Mouse (Mus musculus) midbrain, embryonic 13.5 days (tissue): ENCODE results near the gene Gstt4. TPM values are rescaled to one million over a fixed set of nuclear protein-coding genes. Genes with fewer than 3 reads are reported as not detected.
"Not testable (repeated sequence)": the region's sequence is repeated elsewhere in the genome, so short reads cannot be mapped to it uniquely, and the experiment has no call there.

Experiments used
- ATAC-seq: fragments of 200-750 bp; cut with Nextera tagmentation; 2 replicates; pipeline ENCODE4 v1.8.0; 2017; ENCODE audit warnings: mild to moderate bottlenecking, moderate TSS enrichment, moderate library complexity
- H3K27ac ChIP-seq: fragments of 300-500 bp; sonication (generic); 2 replicates; pipeline ENCODE4 v1.5.1; 2015; ENCODE audit warnings: inconsistent platforms, mild to moderate bottlenecking, moderate library complexity
- H3K27me3 ChIP-seq: fragments of 300-500 bp; sonication (generic); 2 replicates; pipeline ENCODE4 v1.6.1; 2015; ENCODE audit warnings: mild to moderate bottlenecking, inconsistent platforms
- H3K36me3 ChIP-seq: fragments of 300-500 bp; sonication (generic); 2 replicates; pipeline ENCODE4 v1.6.1; 2015; ENCODE audit warnings: mild to moderate bottlenecking, inconsistent platforms
- H3K4me1 ChIP-seq: fragments of 300-500 bp; sonication (generic); replicated peaks from 2 replicates; pipeline ENCODE4 v1.6.1; 2015; ENCODE audit warnings: inconsistent platforms
- H3K4me2 ChIP-seq: fragments of 300-500 bp; sonication (generic); replicated peaks from 2 replicates; pipeline ENCODE4 v1.6.1; 2015; ENCODE audit warnings: moderate library complexity, mild to moderate bottlenecking, inconsistent platforms
- H3K4me3 ChIP-seq: fragments of 300-500 bp; sonication (generic); replicated peaks from 2 replicates; pipeline ENCODE4 v1.5.1; 2015; ENCODE audit warnings: mild to moderate bottlenecking, inconsistent platforms
- H3K9ac ChIP-seq: fragments of 300-500 bp; sonication (generic); replicated peaks from 2 replicates; pipeline ENCODE4 v1.6.1; 2015; ENCODE audit warnings: mild to moderate bottlenecking, inconsistent platforms
- H3K9me3 ChIP-seq: fragments of 300-500 bp; sonication (generic); 2 replicates; pipeline ENCODE4 v1.6.1; 2016; ENCODE audit warnings: mild to moderate bottlenecking, inconsistent platforms
- WGBS: fragments of 180-500 bp; shearing (Covaris S2); methylation state at CpG from one replicate; pipeline ENCODE4 v1.1.7; 2015; 5-methylcytosine and 5-hydroxymethylcytosine counted together
- polyA plus RNA-seq: library from polyadenylated mRNA; unstranded; fragments of >200 nt; fragmentation: Nextera tagmentation; extraction: Ambion mirVana; gene quantifications from 2 replicates; pipeline ENCODE4 v1.2.1, GENCODE M21; 2015

Gstt4 gene
- polyA plus RNA-seq, 1 experiment from 2014 or later: not detected

GRCm38 (mm10) chr10:75853452-75853851 lies 31.1 kb upstream of the Gstt4 start:
- no peak overlapping the region for H3K4me3 ChIP-seq
- WGBS: 18% methylated on average over 10 of the region's 10 CpGs

DNA sequence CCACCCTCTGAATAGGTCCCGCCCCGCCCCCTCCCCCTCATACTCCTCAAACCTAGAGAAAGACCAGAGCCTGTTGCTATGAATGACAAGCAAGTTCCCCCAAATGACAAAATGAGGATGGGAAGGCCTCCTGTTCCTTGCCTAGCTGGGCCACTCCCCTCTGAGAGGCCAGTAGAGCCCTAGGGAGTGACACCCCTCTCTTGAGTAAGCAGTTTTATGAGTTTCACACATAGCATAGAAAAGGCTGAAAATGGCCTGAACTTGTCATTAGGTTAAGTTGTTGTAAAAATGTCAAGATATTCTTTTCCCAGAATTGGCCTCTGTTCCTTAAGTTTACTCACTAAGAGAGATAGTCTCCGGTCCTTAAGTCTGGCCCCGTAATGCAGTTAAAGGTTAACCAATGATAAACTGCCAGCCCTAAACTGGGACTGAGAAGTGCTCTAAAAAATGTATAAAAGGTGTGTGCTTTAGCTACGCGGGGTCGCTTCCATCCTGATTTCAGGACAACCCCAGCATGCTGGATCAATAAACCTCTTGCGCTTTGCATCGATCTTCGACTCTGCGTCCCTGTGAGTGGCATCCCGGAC lies 30.3 kb upstream of the Gstt4 start:
- Histone ChIP-seq H3K27me3 (no peaks in the 10 kb centered on the region), H3K9ac (no peak overlapping the region), H3K4me3 (no peak overlapping the region), H3K4me1 (peaks cover 18% of the 10 kb centered on the region), H3K4me2 (no peak overlapping the region), H3K27ac (no peak overlapping the region), H3K36me3 (peaks cover 11% of the 10 kb centered on the region), H3K9me3 (no peaks in the 10 kb centered on the region)
- whole genome bisulfite sequencing: 97% methylated on average over 12 of the region's 12 CpGs
- no peak for ATAC-seq

More at GRCm38 (mm10) chr10:75853452-75853851, 31.1 kb upstream of the Gstt4 start:
- H3K9ac ChIP-seq: no peak overlapping the region
- peaks cover 17% of the 10 kb centered on the region for H3K36me3 ChIP-seq
- peak; percentile 49; the same call in 1 of the 2 replicates for ATAC-seq
- peaks cover 27% of the 10 kb centered on the region for H3K4me1 ChIP-seq
- H3K27me3 ChIP-seq: no peaks in the 10 kb centered on the region
- H3K9me3 ChIP-seq: no peaks in the 10 kb centered on the region
- no peak overlapping the region for H3K4me2 ChIP-seq
- H3K27ac ChIP-seq: no peak overlapping the region

- peaks cover 2% of the 10 kb centered on the region for H3K36me3 ChIP-seq
- H3K4me3 ChIP-seq: no peak overlapping the region
- H3K27me3 ChIP-seq: no peaks in the 10 kb centered on the region
- H3K4me1 ChIP-seq: peaks cover 14% of the 10 kb centered on the region
- H3K9me3 ChIP-seq: no peaks in the 10 kb centered on the region
- ATAC-seq: no peak
- 49% methylated on average over 3 of the region's 3 CpGs for WGBS
- H3K27ac ChIP-seq: no peak overlapping the region
- no peak overlapping the region for H3K4me2 ChIP-seq
- H3K9ac ChIP-seq: no peak overlapping the region
Observed at GRCm38 (mm10) chr10:75851681-75852080, 29.3 kb upstream of the Gstt4 start.

DNA sequence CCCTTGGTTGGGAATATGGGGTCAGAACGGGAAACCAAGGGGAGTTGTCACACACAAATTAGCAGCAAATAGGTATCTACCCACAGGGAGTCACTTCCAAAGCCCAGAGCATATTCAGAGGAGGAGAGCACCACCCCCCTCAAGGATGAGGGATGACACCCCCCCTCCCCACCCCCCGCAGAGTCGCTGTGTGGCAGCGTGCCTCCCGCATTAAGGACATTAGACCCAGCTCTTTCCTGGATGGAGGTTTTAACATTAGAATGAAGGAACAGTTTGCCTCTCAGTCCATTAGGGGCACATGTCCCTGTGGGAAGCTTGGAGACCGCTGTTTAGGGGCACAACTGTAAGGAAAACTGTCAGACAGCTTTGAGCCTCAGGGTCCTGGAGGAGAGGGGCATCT lies 28.7 kb upstream of the Gstt4 start:
- no peaks in the 10 kb centered on the region for H3K27me3 ChIP-seq
- peaks cover 14% of the 10 kb centered on the region for H3K4me1 ChIP-seq
- H3K9ac ChIP-seq: no peak overlapping the region
- no peak for ATAC-seq
- H3K4me2 ChIP-seq: peak overlapping the region; percentile 7; the same call in 1 of the 2 replicates
- 2% methylated on average over 6 of the region's 6 CpGs for WGBS
- no peak overlapping the region for H3K4me3 ChIP-seq
- no peaks in the 10 kb centered on the region for H3K36me3 ChIP-seq
- no peak overlapping the region for H3K27ac ChIP-seq
- H3K9me3 ChIP-seq: no peaks in the 10 kb centered on the region

GRCm38 (mm10) chr10:75848382-75848781 lies 26.0 kb upstream of the Gstt4 start:
- H3K4me2 ChIP-seq: no peak overlapping the region
- H3K27ac ChIP-seq: no peak overlapping the region
- H3K4me3 ChIP-seq: no peak overlapping the region
- H3K27me3 ChIP-seq: no peaks in the 10 kb centered on the region
- H3K9me3 ChIP-seq: no peaks in the 10 kb centered on the region
- H3K9ac ChIP-seq: no peak overlapping the region
- 31% methylated on average over 3 of the region's 3 CpGs for WGBS
- H3K4me1 ChIP-seq: peaks cover 17% of the 10 kb centered on the region
- no peaks in the 10 kb centered on the region for H3K36me3 ChIP-seq
- no peak for ATAC-seq

DNA sequence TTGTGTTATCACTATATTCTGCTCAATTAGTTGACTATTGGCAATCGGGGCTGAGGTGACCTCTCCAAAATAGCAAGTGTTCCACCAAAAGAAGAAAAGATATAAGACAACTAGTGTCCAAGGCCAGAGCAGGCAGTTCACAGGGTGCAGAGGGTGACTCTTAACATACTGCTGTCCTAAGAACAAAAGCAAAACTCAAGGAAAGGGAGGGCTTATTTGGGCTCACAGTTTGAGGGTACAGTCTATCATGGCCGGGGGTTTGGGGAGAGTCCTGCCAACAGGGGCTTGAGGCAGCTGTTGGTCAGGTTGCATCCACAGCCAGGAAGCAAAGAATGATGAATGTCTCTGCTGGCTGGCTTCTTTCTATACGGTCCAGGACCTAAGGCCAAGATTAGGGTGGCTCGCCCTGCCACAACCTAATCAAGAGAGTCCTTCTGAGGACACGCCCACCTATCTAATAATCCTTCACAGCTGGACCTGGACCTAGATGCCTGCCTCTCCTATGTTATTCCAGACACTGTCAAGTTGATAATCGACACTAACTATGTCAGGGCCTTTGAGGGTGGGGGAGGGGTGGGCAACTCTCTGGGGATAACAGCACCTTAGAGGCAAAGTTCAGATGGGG lies 23.1 kb upstream of the Gstt4 start:
- Histone ChIP-seq H3K9me3 (no peaks in the 10 kb centered on the region), H3K27me3 (0 out of 2 replicates have a peak, but pooled peaks cover 3% of the 10 kb centered on the region), H3K4me2 (no peak overlapping the region), H3K36me3 (no peaks in the 10 kb centered on the region), H3K9ac (no peak overlapping the region), H3K4me3 (no peak overlapping the region), H3K4me1 (peaks cover 4% of the 10 kb centered on the region), H3K27ac (no peak overlapping the region)
- ATAC-seq: no peak
- WGBS: 84% methylated on average over 6 of the region's 6 CpGs

DNA sequence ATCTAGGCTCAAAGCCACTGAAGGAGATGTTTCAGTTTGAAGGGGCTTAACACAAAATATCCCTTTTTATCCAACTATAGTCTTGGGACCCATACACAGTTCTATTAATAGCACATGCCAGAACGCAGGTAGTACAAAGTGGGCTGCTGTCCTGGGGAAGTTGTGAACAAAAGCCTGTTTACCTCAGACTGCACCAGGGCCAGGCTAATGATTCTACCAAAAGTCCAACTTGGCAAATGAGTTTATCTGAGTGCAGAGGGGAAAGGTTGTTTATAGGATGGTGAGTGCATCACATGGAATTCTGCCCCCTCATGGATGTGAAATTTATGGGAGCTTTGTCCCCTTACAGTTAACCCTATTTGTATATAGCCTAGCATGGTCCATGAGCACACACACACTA lies 22.5 kb upstream of the Gstt4 start:
- Histone ChIP-seq H3K27ac (no peak overlapping the region), H3K4me2 (no peak overlapping the region), H3K36me3 (no peaks in the 10 kb centered on the region), H3K4me3 (no peak overlapping the region), H3K9ac (no peak overlapping the region), H3K27me3 (0 out of 2 replicates have a peak, but pooled peaks cover 3% of the 10 kb centered on the region), H3K9me3 (no peaks in the 10 kb centered on the region), H3K4me1 (peaks cover 4% of the 10 kb centered on the region)
- no peak for ATAC-seq
- WGBS: 50% methylated on average over 1 of the region's 1 CpGs

DNA sequence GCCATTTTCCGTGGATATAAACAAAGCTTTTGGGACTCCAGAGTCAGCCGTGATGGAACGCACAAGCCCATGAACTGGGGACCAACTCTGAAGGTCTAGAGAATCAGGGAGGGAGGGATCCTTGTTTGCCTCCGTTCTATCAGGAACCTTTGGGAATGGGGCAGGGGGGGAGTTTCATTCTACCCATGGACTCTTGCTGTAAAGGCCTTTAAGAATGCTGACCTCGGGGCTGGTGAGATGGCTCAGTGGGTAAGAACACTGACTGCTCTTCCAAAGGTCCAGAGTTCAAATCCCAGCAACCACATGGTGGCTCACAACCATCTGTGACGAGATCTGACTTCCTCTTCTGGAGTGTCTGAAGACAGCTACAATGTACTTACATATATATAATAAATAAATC lies 21.6 kb upstream of the Gstt4 start:
- WGBS: 80% methylated on average over 6 of the region's 6 CpGs
- not testable (repeated sequence) for H3K9ac ChIP-seq, ATAC-seq, H3K27ac ChIP-seq, H3K27me3 ChIP-seq, H3K4me3 ChIP-seq, H3K4me1 ChIP-seq, H3K9me3 ChIP-seq, H3K4me2 ChIP-seq, H3K36me3 ChIP-seq

- no peak for ATAC-seq
- H3K27ac ChIP-seq: no peak overlapping the region
- H3K27me3 ChIP-seq: peaks cover 16% of the 10 kb centered on the region
- no peaks in the 10 kb centered on the region for H3K36me3 ChIP-seq
- H3K4me3 ChIP-seq: no peak overlapping the region
- no peak overlapping the region for H3K4me2 ChIP-seq
- whole genome bisulfite sequencing: 89% methylated on average over 10 of the region's 10 CpGs
- H3K4me1 ChIP-seq: peaks cover 28% of the 10 kb centered on the region
- H3K9ac ChIP-seq: no peak overlapping the region
- H3K9me3 ChIP-seq: no peaks in the 10 kb centered on the region
Observed at GRCm38 (mm10) chr10:75839092-75839491, 16.7 kb upstream of the Gstt4 start.

GRCm38 (mm10) chr10:75837248-75837759 lies 15.0 kb upstream of the Gstt4 start, which contains the start of gene Gstt2:
TSS of gene Gstt2 (minus strand) at chr10:75837424.
- peak; percentile 94 for ATAC-seq
- under 1% methylated on average over 21 of the region's 21 CpGs for WGBS
- no peaks in the 10 kb centered on the region for H3K36me3 ChIP-seq
- no peaks in the 10 kb centered on the region for H3K9me3 ChIP-seq
- H3K9ac ChIP-seq: peak within 1 kb of the TSS; percentile 63
- peak within 1 kb of the TSS; percentile 75 for H3K27ac ChIP-seq
- H3K4me3 ChIP-seq: peak within 1 kb of the TSS; percentile 46
- peaks cover 36% of the 10 kb centered on the region for H3K4me1 ChIP-seq
- peaks cover 32% of the 10 kb centered on the region for H3K27me3 ChIP-seq
- H3K4me2 ChIP-seq: peak within 1 kb of the TSS; percentile 62

DNA sequence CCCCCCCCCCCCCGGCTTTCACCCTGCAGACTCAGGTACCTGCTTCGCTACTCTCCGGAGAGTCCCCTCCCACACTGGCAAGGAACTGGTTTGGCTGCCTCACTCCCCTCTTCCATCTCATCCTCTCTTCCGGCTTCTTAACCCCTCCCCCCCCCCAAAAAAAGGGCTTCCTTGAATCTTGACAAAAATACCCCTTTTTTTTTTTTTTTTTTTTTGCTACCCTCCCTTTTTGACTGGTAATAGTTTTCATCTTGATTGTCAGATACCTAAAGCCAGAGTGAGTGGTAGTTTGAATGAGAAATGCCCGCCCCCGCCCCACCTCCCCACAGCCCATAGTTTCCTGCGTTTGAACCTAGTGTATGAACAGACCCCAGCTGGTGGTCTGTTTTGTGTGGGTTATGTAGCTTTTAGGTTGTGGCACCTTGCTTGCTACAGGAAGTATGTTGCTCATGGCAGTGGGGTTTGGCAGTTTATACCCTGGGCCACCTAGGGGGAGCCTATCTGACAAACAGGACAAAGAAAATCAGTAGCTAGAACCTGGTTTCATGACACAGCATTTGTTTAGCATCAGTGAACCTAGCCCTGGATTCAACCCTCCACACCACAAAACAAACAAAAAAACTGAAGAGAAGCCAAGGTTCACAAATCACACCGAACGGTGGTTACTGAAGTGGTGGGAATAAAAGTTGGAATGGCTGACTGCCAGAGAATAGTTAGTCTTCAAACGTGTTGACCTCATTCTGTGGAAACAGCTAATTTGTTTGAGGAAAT lies 13.6 kb upstream of the Gstt4 start:
- Histone ChIP-seq H3K9me3 (no peaks in the 10 kb centered on the region), H3K27me3 (peaks cover 35% of the 10 kb centered on the region), H3K4me3 (peak overlapping the region; percentile 25; the same call in 1 of the 2 replicates), H3K4me2 (peak overlapping the region; percentile 45), H3K27ac (no peak overlapping the region), H3K36me3 (no peaks in the 10 kb centered on the region), H3K4me1 (peaks cover 36% of the 10 kb centered on the region), H3K9ac (no peak overlapping the region)
- WGBS: 27% methylated on average over 9 of the region's 10 CpGs
- ATAC-seq: no peak

DNA sequence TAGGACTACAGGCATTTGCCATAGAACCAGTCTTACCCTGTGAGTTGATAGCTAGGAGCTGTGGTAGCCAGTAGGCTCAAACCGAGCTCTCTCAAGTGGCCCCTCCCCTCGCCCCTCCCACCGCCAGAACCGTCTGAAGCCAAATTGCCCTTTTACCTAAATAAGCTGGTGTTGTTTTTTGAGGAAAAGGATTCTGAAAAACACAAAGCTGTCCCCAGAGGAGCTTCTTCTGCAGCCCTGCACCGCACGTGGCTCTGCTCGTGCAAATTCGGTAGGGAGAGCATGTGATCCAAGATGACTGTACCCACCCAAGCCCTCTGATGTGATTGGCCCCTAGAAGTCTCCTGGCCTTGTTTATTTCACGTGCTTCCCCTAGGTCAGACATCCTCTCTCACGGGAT lies 13.0 kb upstream of the Gstt4 start:
- H3K36me3 ChIP-seq: no peaks in the 10 kb centered on the region
- H3K4me3 ChIP-seq: peak overlapping the region; percentile 25
- peak; percentile 10; the same call in 1 of the 2 replicates for ATAC-seq
- peak overlapping the region; percentile 45 for H3K4me2 ChIP-seq
- H3K4me1 ChIP-seq: peaks cover 36% of the 10 kb centered on the region
- peak overlapping the region; percentile 42; the same call in 1 of the 2 replicates for H3K9ac ChIP-seq
- peaks cover 34% of the 10 kb centered on the region for H3K27me3 ChIP-seq
- no peaks in the 10 kb centered on the region for H3K9me3 ChIP-seq
- H3K27ac ChIP-seq: no peak overlapping the region
- WGBS: 3% methylated on average over 10 of the region's 10 CpGs
